Mouse (Mus musculus): ENCODE data around the gene Prdm1. TPM values are rescaled to one million over a fixed set of nuclear protein-coding genes. Genes with fewer than 3 reads are reported as not detected.
A peak's percentile ranks its signal among the peaks of the same experiment; 100 is the strongest.

Prdm1 gene
- polyA plus RNA-seq, 1 experiment from 2014 or later: 3.2 TPM

GRCm38 (mm10) chr10:44499897-44500519 lies 28.3 kb downstream of the Prdm1 start:
- H3K4me1 ChIP-seq (ENCODE audit: insufficient read depth, low read depth, low read length): no peaks in the 10 kb centered on the region
- no peaks in the 10 kb centered on the region for H3K9me3 ChIP-seq (ENCODE audit: low read length)
- H3K9ac ChIP-seq (replicated peaks; ENCODE audit: low read depth): no peak overlapping the region
- no peak overlapping the region for H3K27ac ChIP-seq (ENCODE audit: low read length)
- H3K4me3 ChIP-seq (ENCODE audit: low read depth, low read length): no peak overlapping the region
- H3K4me2 ChIP-seq (replicated peaks; ENCODE audit: low read depth, low read length): peak overlapping the region; percentile 32
- TF ChIP-seq CTCF (IDR thresholded peaks at IDR 0.05) (no peak), EP300 (IDR thresholded peaks at IDR 0.05) (no peak)
- H3K36me3 ChIP-seq (ENCODE audit: insufficient read depth, low read length): no peaks in the 10 kb centered on the region
- WGBS: 46% methylated on average over 15 of the region's 15 CpGs
- no peaks in the 10 kb centered on the region for H3K27me3 ChIP-seq (replicated peaks; ENCODE audit: insufficient read depth, low read length)
- no peak for DNase-seq (ENCODE audit: low spot score)
- ATAC-seq: no peak

- H3K9ac ChIP-seq (replicated peaks; ENCODE audit: low read depth): no peak overlapping the region
- 0 out of 2 replicates have a peak, but pooled peaks cover 5% of the 10 kb centered on the region for H3K4me1 ChIP-seq (ENCODE audit: insufficient read depth, low read depth, low read length)
- H3K4me3 ChIP-seq (ENCODE audit: low read depth, low read length): no peak overlapping the region
- no peaks in the 10 kb centered on the region for H3K9me3 ChIP-seq (ENCODE audit: low read length)
- no peak overlapping the region for H3K27ac ChIP-seq (ENCODE audit: low read length)
- TF ChIP-seq CTCF (IDR thresholded peaks at IDR 0.05): no peak
- no peak for TF ChIP-seq EP300 (IDR thresholded peaks at IDR 0.05)
- ATAC-seq (no peak), DNase-seq (ENCODE audit: low spot score) (peak; percentile 11)
- H3K36me3 ChIP-seq (ENCODE audit: insufficient read depth, low read length): no peaks in the 10 kb centered on the region
- no peaks in the 10 kb centered on the region for H3K27me3 ChIP-seq (replicated peaks; ENCODE audit: insufficient read depth, low read length)
- WGBS: 46% methylated on average over 15 of the region's 15 CpGs
- H3K4me2 ChIP-seq (replicated peaks; ENCODE audit: low read depth, low read length): no peak overlapping the region
Observed at GRCm38 (mm10) chr10:44493818-44494492, 34.3 kb downstream of the Prdm1 start.

GRCm38 (mm10) chr10:44492815-44493525 lies 35.3 kb downstream of the Prdm1 start:
- H3K36me3 ChIP-seq (ENCODE audit: insufficient read depth, low read length): no peaks in the 10 kb centered on the region
- WGBS: 53% methylated on average over 8 of the region's 8 CpGs

GRCm38 (mm10) chr10:44490899-44491422 lies 37.3 kb downstream of the Prdm1 start:
- Histone ChIP-seq H3K4me3 (ENCODE audit: low read depth, low read length) (no peak overlapping the region), H3K4me2 (replicated peaks; ENCODE audit: low read depth, low read length) (no peak overlapping the region), H3K27ac (ENCODE audit: low read length) (no peak overlapping the region), H3K9ac (replicated peaks; ENCODE audit: low read depth) (no peak overlapping the region), H3K9me3 (ENCODE audit: low read length) (no peaks in the 10 kb centered on the region), H3K4me1 (ENCODE audit: insufficient read depth, low read depth, low read length) (0 out of 2 replicates have a peak, but pooled peaks cover 5% of the 10 kb centered on the region), H3K27me3 (replicated peaks; ENCODE audit: insufficient read depth, low read length) (no peaks in the 10 kb centered on the region), H3K36me3 (ENCODE audit: insufficient read depth, low read length) (no peaks in the 10 kb centered on the region)
- no peak for ATAC-seq
- 78% methylated on average over 5 of the region's 5 CpGs for WGBS
- no peak for DNase-seq (ENCODE audit: low spot score)
- no peak for TF ChIP-seq EP300 (IDR thresholded peaks at IDR 0.05)
- TF ChIP-seq CTCF (IDR thresholded peaks at IDR 0.05): no peak

More at GRCm38 (mm10) chr10:44492815-44493525, 35.3 kb downstream of the Prdm1 start:
- Histone ChIP-seq H3K27ac (ENCODE audit: low read length) (no peak overlapping the region), H3K27me3 (replicated peaks; ENCODE audit: insufficient read depth, low read length) (no peaks in the 10 kb centered on the region), H3K4me2 (replicated peaks; ENCODE audit: low read depth, low read length) (no peak overlapping the region), H3K9me3 (ENCODE audit: low read length) (no peaks in the 10 kb centered on the region), H3K9ac (replicated peaks; ENCODE audit: low read depth) (no peak overlapping the region), H3K4me3 (ENCODE audit: low read depth, low read length) (no peak overlapping the region), H3K4me1 (ENCODE audit: insufficient read depth, low read depth, low read length) (0 out of 2 replicates have a peak, but pooled peaks cover 5% of the 10 kb centered on the region)
- TF ChIP-seq EP300 (IDR thresholded peaks at IDR 0.05) (no peak), CTCF (IDR thresholded peaks at IDR 0.05) (no peak)
- DNase-seq (ENCODE audit: low spot score): no peak
- ATAC-seq: no peak

- no peaks in the 10 kb centered on the region for H3K27me3 ChIP-seq (replicated peaks; ENCODE audit: insufficient read depth, low read length)
- no peaks in the 10 kb centered on the region for H3K9me3 ChIP-seq (ENCODE audit: low read length)
- no peak overlapping the region for H3K27ac ChIP-seq (ENCODE audit: low read length)
- 91% methylated on average over 10 of the region's 11 CpGs for WGBS
- no peak overlapping the region for H3K9ac ChIP-seq (replicated peaks; ENCODE audit: low read depth)
- TF ChIP-seq EP300 (IDR thresholded peaks at IDR 0.05) (no peak), CTCF (IDR thresholded peaks at IDR 0.05) (no peak)
- H3K4me1 ChIP-seq (ENCODE audit: insufficient read depth, low read depth, low read length): no peaks in the 10 kb centered on the region; the same call in 1 of the 2 replicates
- DNase-seq (ENCODE audit: low spot score) (no peak), ATAC-seq (no peak)
- no peaks in the 10 kb centered on the region for H3K36me3 ChIP-seq (ENCODE audit: insufficient read depth, low read length)
- no peak overlapping the region for H3K4me3 ChIP-seq (ENCODE audit: low read depth, low read length)
- H3K4me2 ChIP-seq (replicated peaks; ENCODE audit: low read depth, low read length): no peak overlapping the region
Observed at GRCm38 (mm10) chr10:44487132-44487531, 41.2 kb downstream of the Prdm1 start.

GRCm38 (mm10) chr10:44484077-44484476 lies 44.2 kb downstream of the Prdm1 start:
- Histone ChIP-seq H3K36me3 (ENCODE audit: insufficient read depth, low read length) (no peaks in the 10 kb centered on the region), H3K27me3 (replicated peaks; ENCODE audit: insufficient read depth, low read length) (no peaks in the 10 kb centered on the region), H3K9me3 (ENCODE audit: low read length) (no peaks in the 10 kb centered on the region), H3K9ac (replicated peaks; ENCODE audit: low read depth) (no peak overlapping the region), H3K4me3 (ENCODE audit: low read depth, low read length) (no peak overlapping the region), H3K4me2 (replicated peaks; ENCODE audit: low read depth, low read length) (no peak overlapping the region), H3K27ac (ENCODE audit: low read length) (no peak overlapping the region), H3K4me1 (ENCODE audit: insufficient read depth, low read depth, low read length) (no peaks in the 10 kb centered on the region; the same call in 1 of the 2 replicates)
- DNase-seq (ENCODE audit: low spot score): peak; percentile 61
- TF ChIP-seq EP300 (IDR thresholded peaks at IDR 0.05): peak; percentile 37; the same call in 1 of the 2 replicates
- TF ChIP-seq CTCF (IDR thresholded peaks at IDR 0.05): no peak
- WGBS: 60% methylated on average over 5 of the region's 5 CpGs
- ATAC-seq: peak; percentile 57
